Mouse (Mus musculus) liver, adult 2 months (tissue): ENCODE measurements around the gene Meis2.

Experiments used
- CTCF ChIP-seq: fragments of 200-500 bp; IDR thresholded peaks from 2 replicates; pipeline ENCODE4 v1.5.1; 2011; ENCODE audit warnings: low read depth, low read length, control low read depth
- POLR2A ChIP-seq: fragments of 200-500 bp; IDR thresholded peaks from 2 replicates; pipeline ENCODE4 v1.6.1; 2011; ENCODE audit warnings: low read length, control low read depth; ENCODE audit not compliant: insufficient read depth; ENCODE audit errors: extremely low read depth

DNA sequence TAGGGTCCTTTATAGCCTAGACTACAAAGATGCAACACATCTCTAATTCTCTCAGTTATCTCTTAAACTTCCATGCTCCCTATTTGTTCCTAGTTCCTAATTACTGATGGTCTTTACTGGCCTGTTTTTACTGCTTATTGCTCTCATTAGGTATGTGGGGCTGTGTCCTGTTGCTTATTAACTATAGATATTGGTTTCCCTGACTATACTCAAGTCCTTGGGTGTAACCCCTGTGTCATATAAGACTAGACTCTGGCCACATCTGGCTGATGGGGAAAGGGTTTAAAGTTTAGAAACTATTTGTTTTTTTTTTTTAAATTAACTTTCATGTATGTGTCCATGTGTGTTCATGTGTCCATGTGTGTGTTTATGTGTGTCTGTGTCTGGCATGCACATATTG, 147.1 kb downstream of the Meis2 start:
- TF ChIP-seq POLR2A: no peak
- no peak for TF ChIP-seq CTCF
